Mouse (Mus musculus) neural tube, embryonic 11.5 days (tissue): ENCODE measurements around the gene Ipo13. TPM values are rescaled to one million over a fixed set of nuclear protein-coding genes. Genes with fewer than 3 reads are reported as not detected.
A peak's percentile ranks its signal among the peaks of the same experiment; 100 is the strongest.

ENCODE experiments used
- ATAC-seq: fragments of 200-750 bp; cut with Nextera tagmentation; 2 replicates; pipeline ENCODE4 v1.8.0; 2017; ENCODE audit warnings: moderate number of reproducible peaks, mild to moderate bottlenecking, moderate TSS enrichment, moderate library complexity; ENCODE audit not compliant: insufficient read depth, low FRiP score, low TSS enrichment
- DNase-seq: peaks from one replicate; pipeline ENCODE4 v3.0.0-alpha.2; 2015; ENCODE audit warnings: low spot score
- H3K27ac ChIP-seq: fragments of 300-500 bp; sonication (generic); 2 replicates; pipeline ENCODE4 v1.5.1; 2014; ENCODE audit warnings: low read depth, mild to moderate bottlenecking, low read length
- H3K27me3 ChIP-seq: fragments of 300-500 bp; sonication (generic); 2 replicates; pipeline ENCODE4 v1.6.1; 2014; ENCODE audit warnings: mild to moderate bottlenecking, low read length, mixed read lengths; ENCODE audit not compliant: control insufficient read depth, insufficient read depth
- H3K36me3 ChIP-seq: fragments of 300-500 bp; sonication (generic); 2 replicates; pipeline ENCODE4 v1.6.1; 2014; ENCODE audit warnings: mild to moderate bottlenecking, low read length, moderate library complexity, mixed read lengths; ENCODE audit not compliant: control insufficient read depth, insufficient read depth
- H3K4me1 ChIP-seq: fragments of 300-500 bp; sonication (generic); 2 replicates; pipeline ENCODE4 v1.6.1; 2014; ENCODE audit warnings: low read length, mixed read lengths; ENCODE audit not compliant: control insufficient read depth, insufficient read depth
- H3K4me2 ChIP-seq: fragments of 300-500 bp; sonication (generic); 2 replicates; pipeline ENCODE4 v1.6.1; 2014; ENCODE audit warnings: low read depth, mild to moderate bottlenecking, moderate library complexity
- H3K4me3 ChIP-seq: fragments of 300-500 bp; sonication (generic); 2 replicates; pipeline ENCODE4 v1.5.1; 2014; ENCODE audit warnings: low read depth, low read length
- H3K9ac ChIP-seq: fragments of 300-500 bp; sonication (generic); 2 replicates; pipeline ENCODE4 v1.6.1; 2014; ENCODE audit warnings: mild to moderate bottlenecking, low read length
- H3K9me3 ChIP-seq: fragments of 300-500 bp; sonication (generic); 2 replicates; pipeline ENCODE4 v1.6.1; 2016; ENCODE audit warnings: low read length; ENCODE audit not compliant: control insufficient read depth
- WGBS: fragments of 180-500 bp; shearing (Covaris S2); extraction: QIAGEN DNeasy Blood & Tissue Kit; methylation state at CpG from one replicate; pipeline ENCODE4 v1.1.7; 2014; 5-methylcytosine and 5-hydroxymethylcytosine counted together
- polyA plus RNA-seq: library from polyadenylated mRNA; unstranded; fragments of >200 nt; fragmentation: Nextera tagmentation; extraction: Ambion mirVana; gene quantifications from 2 replicates; pipeline ENCODE4 v1.2.1, GENCODE M21; 2014

The Ipo13 gene
- polyA plus RNA-seq, 1 experiment from 2014 or later, result 67.0 TPM

DNA sequence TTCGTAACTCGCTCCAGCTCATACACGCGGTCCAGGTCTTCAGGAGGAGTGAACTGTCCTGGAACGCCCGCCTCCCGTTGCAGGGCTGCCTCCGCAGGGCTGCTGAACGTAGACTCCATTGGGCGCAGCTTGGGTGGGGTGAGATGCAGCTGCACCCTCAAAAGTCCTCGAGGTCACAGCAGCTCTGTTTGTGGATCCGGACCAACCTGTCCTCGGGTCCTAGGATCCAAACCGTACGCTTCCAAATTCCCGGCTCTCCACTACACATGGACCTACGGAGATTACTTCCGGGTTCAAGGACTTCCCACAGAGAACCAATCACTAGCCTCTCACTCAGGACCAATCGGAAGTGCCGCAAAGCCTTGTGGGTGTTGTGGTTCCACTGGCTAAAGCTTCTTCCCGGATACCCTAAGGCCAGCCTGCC is 23.0 kb downstream of the Ipo13 start, which contains the start of gene Dph2:
TSS of gene Dph2 (minus strand) at position 295 of the 424 bp plus-strand sequence.
- 0 out of 2 replicates have a peak, but pooled peaks cover 5% of the 10 kb centered on the region for H3K4me1 ChIP-seq
- WGBS, result 0% methylated on average over 21 of the region's 21 CpGs
- H3K4me2 ChIP-seq, result peak within 1 kb of the TSS; percentile 66
- ATAC-seq (peak; percentile 87), DNase-seq (peak; percentile 85)
- peaks cover 3% of the 10 kb centered on the region for H3K36me3 ChIP-seq
- no peaks in the 10 kb centered on the region for H3K9me3 ChIP-seq
- peak within 1 kb of the TSS; percentile 40 for H3K9ac ChIP-seq
- H3K27me3 ChIP-seq, result no peaks in the 10 kb centered on the region
- H3K4me3 ChIP-seq, result peak within 1 kb of the TSS; percentile 66
- no peak within 1 kb of the TSS for H3K27ac ChIP-seq

DNA sequence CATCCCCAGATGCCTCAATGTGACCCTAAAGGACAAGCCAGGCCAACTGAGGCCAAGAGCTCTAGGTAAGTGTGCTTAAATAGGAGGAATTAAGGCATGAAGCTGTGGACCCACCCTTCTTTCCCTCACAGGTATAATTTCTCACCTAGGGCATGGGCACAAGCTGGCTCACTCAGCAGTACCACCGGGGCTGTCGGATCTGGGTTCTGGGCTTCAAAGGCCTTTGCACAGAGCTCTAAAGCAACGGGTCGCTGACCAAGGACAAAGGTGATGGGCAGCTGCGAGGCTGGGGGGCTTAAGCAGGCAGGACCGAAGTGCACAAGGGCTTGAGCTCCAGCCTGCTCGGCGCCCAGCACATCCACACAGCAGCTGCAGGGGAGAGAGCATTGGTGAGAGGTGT is 24.0 kb downstream of the Ipo13 start:
- no peaks in the 10 kb centered on the region for H3K27me3 ChIP-seq
- H3K9me3 ChIP-seq, result no peaks in the 10 kb centered on the region
- H3K9ac ChIP-seq, result no peak overlapping the region
- 0 out of 2 replicates have a peak, but pooled peaks cover 9% of the 10 kb centered on the region for H3K4me1 ChIP-seq
- H3K4me3 ChIP-seq, result no peak overlapping the region
- 81% methylated on average over 8 of the region's 8 CpGs for WGBS
- no peaks in the 10 kb centered on the region; the same call in none of the 2 replicates for H3K36me3 ChIP-seq
- H3K4me2 ChIP-seq, result no peak overlapping the region; the same call in 1 of the 2 replicates
- DNase-seq, result no peak
- no peak overlapping the region for H3K27ac ChIP-seq
- no peak for ATAC-seq

DNA sequence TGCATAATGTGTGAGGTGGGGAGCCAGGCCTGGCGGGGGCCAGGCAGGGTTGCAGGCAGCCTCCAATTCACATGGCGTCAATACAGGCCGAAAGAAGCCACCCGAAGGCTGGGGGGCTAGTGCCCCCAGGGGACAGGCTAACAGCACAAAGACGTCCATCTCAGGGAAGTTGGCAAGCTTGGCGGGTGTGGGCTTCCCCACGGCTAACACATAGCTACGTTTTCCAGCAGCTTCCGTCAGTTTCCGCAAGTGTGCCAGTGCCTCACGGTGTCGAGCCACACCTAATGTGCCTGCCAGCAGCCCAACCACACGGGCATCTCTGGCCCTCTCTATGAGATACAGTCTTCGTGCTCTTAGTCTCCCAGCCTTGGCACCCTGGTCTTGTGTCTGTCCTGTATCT is 24.8 kb downstream of the Ipo13 start:
- no peaks in the 10 kb centered on the region for H3K27me3 ChIP-seq
- 93% methylated on average over 14 of the region's 14 CpGs for WGBS
- no peak overlapping the region for H3K27ac ChIP-seq
- H3K4me2 ChIP-seq, result no peak overlapping the region
- no peaks in the 10 kb centered on the region for H3K9me3 ChIP-seq
- no peak for DNase-seq
- H3K9ac ChIP-seq, result no peak overlapping the region
- no peak for ATAC-seq
- 0 out of 2 replicates have a peak, but pooled peaks cover 9% of the 10 kb centered on the region for H3K4me1 ChIP-seq
- peaks cover 3% of the 10 kb centered on the region; the same call in 1 of the 2 replicates for H3K36me3 ChIP-seq
- H3K4me3 ChIP-seq, result no peak overlapping the region

DNA sequence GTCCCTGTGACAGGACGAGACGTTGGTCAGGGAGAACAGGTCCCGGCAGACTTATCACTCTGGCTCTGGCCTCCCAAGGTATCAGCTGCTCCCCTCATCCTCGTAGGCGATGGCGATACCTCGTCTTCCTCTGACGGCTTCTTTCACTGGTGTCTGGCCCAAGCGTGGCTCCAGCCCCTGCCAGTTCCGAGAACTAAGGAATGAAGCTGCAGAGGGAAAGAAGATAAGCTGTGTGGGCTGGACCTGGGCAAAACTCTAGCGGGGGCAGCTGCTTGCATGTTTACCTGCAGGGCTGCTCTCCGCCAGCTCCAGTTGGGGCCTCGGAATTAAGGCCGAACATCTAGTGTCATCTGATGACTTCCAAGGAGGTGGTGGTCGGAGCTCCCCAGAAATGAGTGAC is 25.3 kb downstream of the Ipo13 start:
- Histone ChIP-seq H3K27ac (no peak overlapping the region), H3K9ac (no peak overlapping the region), H3K27me3 (no peaks in the 10 kb centered on the region), H3K36me3 (peaks cover 3% of the 10 kb centered on the region; the same call in 1 of the 2 replicates), H3K4me2 (no peak overlapping the region), H3K4me3 (no peak overlapping the region), H3K4me1 (0 out of 2 replicates have a peak, but pooled peaks cover 9% of the 10 kb centered on the region), H3K9me3 (no peaks in the 10 kb centered on the region)
- ATAC-seq (no peak), DNase-seq (no peak)
- 94% methylated on average over 15 of the region's 15 CpGs for WGBS

DNA sequence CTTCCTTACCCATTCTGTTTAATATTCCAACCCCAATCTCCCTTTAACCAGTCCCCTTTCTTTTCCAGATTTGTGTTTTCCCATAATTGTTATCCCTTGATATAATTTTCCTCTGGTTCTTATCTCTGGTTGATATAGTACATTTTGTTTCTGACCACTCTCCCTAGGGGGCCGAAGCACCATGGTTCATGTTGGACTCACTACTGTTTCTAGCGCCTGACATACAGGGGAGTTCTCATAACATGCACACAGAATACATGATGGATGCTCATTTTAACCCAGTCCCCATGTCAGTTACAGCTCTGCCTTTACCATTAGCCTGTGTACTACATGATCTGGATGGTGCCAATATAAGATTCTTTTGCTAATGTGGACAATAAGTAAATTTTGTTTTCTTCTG is 26.9 kb downstream of the Ipo13 start:
- H3K4me1 ChIP-seq, result peaks cover 17% of the 10 kb centered on the region
- no peak overlapping the region for H3K9ac ChIP-seq
- peak overlapping the region; percentile 77; the same call in 1 of the 2 replicates for H3K4me2 ChIP-seq
- no peak for DNase-seq
- peaks cover 3% of the 10 kb centered on the region; the same call in 1 of the 2 replicates for H3K36me3 ChIP-seq
- 76% methylated on average over 2 of the region's 2 CpGs for WGBS
- no peak overlapping the region for H3K27ac ChIP-seq
- H3K4me3 ChIP-seq, result no peak overlapping the region
- H3K27me3 ChIP-seq, result no peaks in the 10 kb centered on the region
- ATAC-seq, result no peak
- H3K9me3 ChIP-seq, result no peaks in the 10 kb centered on the region

DNA sequence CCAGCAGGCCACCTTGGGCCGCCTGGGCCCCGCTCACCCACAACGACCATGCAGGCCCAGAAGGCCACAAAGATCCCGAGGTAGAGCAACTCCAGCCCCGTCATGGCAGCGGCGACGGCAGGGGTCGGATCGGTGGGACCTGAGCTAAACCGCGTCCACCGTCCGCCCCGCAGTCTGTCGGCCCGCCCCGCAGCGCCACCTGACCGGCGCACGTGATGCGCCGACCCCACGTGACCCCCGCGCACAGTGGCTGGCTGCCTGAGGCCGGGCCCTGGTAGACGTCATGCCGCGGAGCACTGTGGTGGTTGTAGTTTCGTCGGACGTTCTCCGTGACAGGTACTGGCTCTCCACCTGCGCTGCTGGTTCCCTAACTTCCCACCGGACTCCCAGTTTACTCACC is 27.7 kb downstream of the Ipo13 start, which contains the start of gene Atp6v0b:
TSS of gene Atp6v0b (minus strand) at position 201 of the 400 bp plus-strand sequence.
- no peaks in the 10 kb centered on the region for H3K27me3 ChIP-seq
- H3K36me3 ChIP-seq, result peaks cover 3% of the 10 kb centered on the region; the same call in 1 of the 2 replicates
- ATAC-seq, result peak; percentile 88
- H3K4me3 ChIP-seq, result peak within 1 kb of the TSS; percentile 83
- H3K4me2 ChIP-seq, result peak within 1 kb of the TSS; percentile 77
- no peaks in the 10 kb centered on the region for H3K9me3 ChIP-seq
- H3K4me1 ChIP-seq, result peaks cover 21% of the 10 kb centered on the region
- peak within 1 kb of the TSS; percentile 75 for H3K9ac ChIP-seq
- under 1% methylated on average over 37 of the region's 37 CpGs for WGBS
- DNase-seq, result peak; percentile 93
- H3K27ac ChIP-seq, result no peak within 1 kb of the TSS

DNA sequence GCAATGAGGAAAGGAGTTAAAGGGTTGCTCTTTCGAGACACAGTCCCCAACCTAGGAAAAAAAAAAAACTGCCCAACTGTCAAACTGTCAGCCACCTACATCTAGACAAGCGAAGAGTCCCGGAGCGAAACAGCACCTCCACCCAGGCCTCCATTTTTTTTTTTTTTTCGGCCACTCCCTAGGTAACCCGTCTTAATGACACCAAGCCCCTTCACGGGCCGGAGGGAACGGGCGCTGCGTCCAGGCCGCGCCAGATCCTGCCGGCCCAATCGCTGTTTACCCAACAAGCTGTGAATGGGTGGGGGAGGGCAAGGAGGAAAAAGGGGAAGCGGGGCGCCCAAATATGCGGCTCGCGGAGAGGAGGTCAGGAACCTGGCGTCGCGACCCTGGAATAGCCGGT is 28.2 kb downstream of the Ipo13 start:
- 0 out of 2 replicates have a peak, but pooled peaks have one; percentile 3 for ATAC-seq
- WGBS, result 2% methylated on average over 24 of the region's 24 CpGs
- DNase-seq, result no peak
- Histone ChIP-seq H3K36me3 (peaks cover 3% of the 10 kb centered on the region; the same call in 1 of the 2 replicates), H3K27ac (no peak overlapping the region), H3K9ac (peak overlapping the region; percentile 75), H3K4me3 (peak overlapping the region; percentile 83), H3K27me3 (no peaks in the 10 kb centered on the region), H3K4me2 (peak overlapping the region; percentile 77), H3K9me3 (no peaks in the 10 kb centered on the region), H3K4me1 (peaks cover 22% of the 10 kb centered on the region)

DNA sequence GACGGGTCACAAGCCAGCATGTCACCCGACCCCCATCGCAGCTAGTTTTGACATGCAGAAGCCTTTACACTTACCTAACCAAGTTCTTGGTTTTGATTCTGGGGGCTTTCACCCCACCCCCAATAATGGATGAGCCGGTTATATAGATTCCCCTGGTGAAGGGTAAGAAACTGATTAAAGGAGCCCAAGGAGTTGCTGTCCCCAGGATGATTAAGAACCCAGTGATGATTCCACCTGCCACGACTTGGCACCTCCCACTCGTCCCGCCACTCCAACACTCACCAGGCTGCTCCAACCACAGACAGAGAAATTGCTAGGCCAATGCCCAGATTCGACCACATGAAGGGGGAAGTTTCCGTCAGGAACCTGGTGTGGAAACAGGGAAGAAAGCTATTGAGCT is 28.8 kb downstream of the Ipo13 start:
- Histone ChIP-seq H3K4me3 (peak overlapping the region; percentile 83; the same call in 1 of the 2 replicates), H3K36me3 (peaks cover 3% of the 10 kb centered on the region; the same call in 1 of the 2 replicates), H3K9me3 (no peaks in the 10 kb centered on the region), H3K4me2 (peak overlapping the region; percentile 77), H3K27ac (no peak overlapping the region), H3K27me3 (no peaks in the 10 kb centered on the region), H3K4me1 (peaks cover 20% of the 10 kb centered on the region), H3K9ac (no peak overlapping the region)
- no peak for ATAC-seq
- 86% methylated on average over 9 of the region's 9 CpGs for WGBS
- DNase-seq, result no peak

DNA sequence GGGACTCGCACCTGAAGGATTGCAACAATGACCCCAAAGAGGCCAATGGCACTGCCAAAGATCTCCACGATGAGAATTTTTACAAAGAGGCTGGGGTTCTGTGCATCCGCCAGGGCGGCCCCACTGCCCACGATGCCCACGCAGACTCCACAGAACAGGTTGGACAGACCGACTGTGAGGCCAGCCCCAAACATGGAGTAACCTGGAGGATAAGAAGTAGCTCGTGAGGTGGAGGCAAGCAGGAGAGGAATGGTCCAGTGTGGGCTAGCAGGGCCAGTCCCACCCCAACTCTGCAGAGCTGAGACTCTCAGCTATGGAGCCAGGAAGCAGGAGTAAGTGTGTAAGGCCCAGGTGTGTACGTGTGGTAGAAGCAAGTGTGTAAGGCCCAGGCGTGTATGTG is 29.7 kb downstream of the Ipo13 start:
- 92% methylated on average over 10 of the region's 10 CpGs for WGBS

More for the DNA sequence above, 29.7 kb downstream of the Ipo13 start:
- Histone ChIP-seq H3K36me3 (peaks cover 3% of the 10 kb centered on the region; the same call in 1 of the 2 replicates), H3K9me3 (no peaks in the 10 kb centered on the region), H3K4me1 (peaks cover 20% of the 10 kb centered on the region), H3K9ac (no peak overlapping the region), H3K27ac (no peak overlapping the region), H3K4me2 (no peak overlapping the region), H3K27me3 (no peaks in the 10 kb centered on the region), H3K4me3 (no peak overlapping the region)
- ATAC-seq (no peak), DNase-seq (no peak)
